Mouse (Mus musculus) lung, adult 2 months (tissue): ENCODE measurements around the gene Shisa8.

Experiments used
- CTCF ChIP-seq: fragments of 200-500 bp; IDR thresholded peaks from 2 replicates; pipeline ENCODE4 v1.5.1; 2011; ENCODE audit warnings: mild to moderate bottlenecking, low read length, control low read depth; ENCODE audit not compliant: insufficient read depth
- POLR2A ChIP-seq: fragments of 200-500 bp; IDR thresholded peaks from 2 replicates; pipeline ENCODE4 v1.6.1; 2011; ENCODE audit warnings: low read depth, mild to moderate bottlenecking, control low read depth, low read length, borderline replicate concordance; ENCODE audit errors: extremely low read depth

DNA sequence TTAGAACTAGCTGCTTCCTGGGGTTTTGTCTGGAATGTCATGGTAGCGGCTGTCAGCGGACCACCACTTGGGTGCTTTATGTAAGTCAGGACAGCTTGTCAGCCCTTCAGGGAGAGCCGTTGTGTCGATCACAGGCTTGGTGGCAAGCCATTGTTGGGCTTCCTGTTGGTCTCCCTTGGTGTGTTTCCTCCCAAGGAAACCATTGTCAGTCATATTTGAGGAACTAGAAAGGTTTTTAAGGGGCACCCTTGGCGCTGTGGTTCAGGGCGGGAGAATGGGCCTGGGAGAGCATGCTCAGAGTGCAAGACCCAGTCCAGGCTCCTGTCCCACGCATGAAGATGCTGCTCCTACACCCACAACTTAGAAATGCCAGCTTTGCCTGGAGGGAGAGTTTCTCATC lies 14.3 kb downstream of the Shisa8 start:
- TF ChIP-seq POLR2A (no peak), CTCF (no peak)
